Mouse (Mus musculus) leukemia stem cell, adult 10-12 weeks (primary cell): Measurements from ENCODE around the gene Mrrf. TPM values are rescaled to one million over a fixed set of nuclear protein-coding genes. Genes with fewer than 3 reads are reported as not detected.

Experiments
- polyA plus RNA-seq: library from polyadenylated mRNA; stranded (reverse); fragments of >175 nt; gene quantifications from 2 replicates; pipeline ENCODE4 v1.2.3, GENCODE M21; 2012; ENCODE audit warnings: low replicate concordance

Gene Mrrf
- polyA plus RNA-seq, result 1.3 and 3.5 TPM in 2 replicates

DNA sequence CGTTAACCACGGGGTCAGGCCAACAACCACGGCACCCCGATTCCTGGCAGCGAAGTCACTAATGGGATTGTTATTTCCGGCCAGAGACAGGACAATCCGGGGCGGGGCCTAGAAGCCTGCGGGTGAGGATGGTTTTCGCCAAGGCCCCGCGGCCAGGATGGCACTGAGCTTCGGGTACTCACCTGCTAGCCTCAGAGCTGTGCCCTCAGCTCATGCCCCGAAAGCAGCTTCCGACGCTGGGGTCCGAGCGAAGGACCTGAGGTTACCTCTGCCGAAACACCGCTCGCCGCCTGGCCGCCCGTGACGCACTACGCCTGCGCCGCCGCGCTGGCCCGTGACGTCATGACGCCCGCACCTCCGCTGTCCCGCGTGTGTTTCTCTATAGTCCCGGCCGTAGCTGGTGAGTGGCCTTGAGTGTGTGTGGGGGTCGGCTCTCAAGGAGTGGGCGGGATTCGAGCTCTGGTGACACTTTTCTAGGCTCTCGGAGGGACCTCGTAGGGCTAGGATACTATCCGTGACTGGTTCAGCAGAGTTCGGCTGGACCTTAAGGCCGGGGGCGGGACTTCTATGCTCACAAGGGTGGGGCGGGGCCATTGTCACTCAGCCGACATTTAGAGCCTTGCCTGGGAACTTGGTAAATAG, at the start of gene Mrrf, which contains the start of gene Rbm18:
TSS of gene Mrrf (plus strand) at position 90 of the 642 bp plus-strand sequence.
TSS of gene Rbm18 (minus strand) at position 474 of the 642 bp plus-strand sequence.

GRCm38 (mm10) chr2:36104956-36105741, 31.0 kb upstream of the Mrrf start, which contains the start of gene Lhx6:
TSS of gene Lhx6 (minus strand) at chr2:36105408.

DNA sequence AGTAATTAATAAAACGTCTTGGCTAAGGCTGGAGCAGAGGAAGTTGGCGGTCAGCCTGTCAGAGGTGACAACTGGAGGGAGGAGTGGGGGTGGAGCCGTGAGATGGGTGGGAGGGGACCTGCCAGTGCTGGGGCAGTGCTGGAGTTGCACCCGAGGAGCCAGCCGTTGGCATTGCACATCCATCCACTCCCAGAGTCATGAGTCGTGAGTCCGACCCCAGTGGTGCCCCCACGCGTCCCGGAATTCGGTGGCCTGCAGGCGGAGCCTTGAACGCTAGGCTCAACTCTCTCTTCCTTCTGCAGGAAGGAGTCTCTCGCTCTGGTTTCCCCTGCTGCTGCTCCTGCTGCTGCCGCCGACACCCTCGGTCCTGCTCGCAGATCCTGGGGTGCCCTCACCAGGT, 94.2 kb downstream of the Mrrf start, which contains the start of gene Ptgs1:
TSS of gene Ptgs1 (plus strand) at position 61 of the 400 bp plus-strand sequence.

Other genes with a start within 250 kb of the Mrrf start
- 0.39 and 1.1 TPM in 2 replicates for gene Ttll11, start 156.5 kb upstream of the Mrrf start, polyA plus RNA-seq
- 24.1 and 42.4 TPM in 2 replicates for gene Ndufa8, start 87.0 kb upstream of the Mrrf start, polyA plus RNA-seq
- gene Morn5, start 86.9 kb upstream of the Mrrf start, polyA plus RNA-seq, result not detected in 2 replicates
- 0.72 and 1.1 TPM in 2 replicates for gene Lhx6, start 31.0 kb upstream of the Mrrf start, polyA plus RNA-seq
- 2.3 and 4.0 TPM in 2 replicates for gene Rbm18, start 384 bp downstream of the Mrrf start, polyA plus RNA-seq
- gene Ptgs1, start 94.0 kb downstream of the Mrrf start, polyA plus RNA-seq, result 5.3 and 11.9 TPM in 2 replicates
- 0.03 TPM in 1 of 2 replicates, not detected in the other for gene Olfr338, start 237.1 kb downstream of the Mrrf start, polyA plus RNA-seq